Mouse (Mus musculus) B cell, adult 2 months (primary cell): ENCODE data around the gene Ptpn6.

Experiments
- DNase-seq, 2 experiments: peaks; one replicate each; pipeline ENCODE4 v3.0.0; 2022

The Ptpn6 gene

DNA sequence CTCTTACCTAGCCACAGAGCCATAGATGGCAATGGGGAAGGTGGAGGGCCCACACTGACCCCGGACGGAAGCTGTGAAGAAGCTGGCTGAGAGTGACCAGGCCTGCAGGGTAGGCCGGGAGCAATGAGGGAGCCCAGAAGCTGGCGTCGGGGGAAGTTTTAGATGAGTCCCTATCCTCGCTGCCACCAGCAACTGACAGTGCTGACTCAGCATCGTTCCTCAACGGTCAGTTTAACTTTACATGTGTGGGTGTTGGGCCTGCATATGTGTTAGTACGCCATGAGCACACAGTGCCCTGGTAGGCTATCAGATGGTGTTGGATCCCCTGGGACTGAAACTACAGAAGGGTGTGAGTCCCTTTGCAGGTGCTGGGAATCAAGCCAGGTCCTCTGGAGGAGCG is 14.0 kb downstream of the Ptpn6 start:
- no peak for DNase-seq

- peak; percentile 65 to 66 for DNase-seq
Observed at GRCm38 (mm10) chr6:124723541-124723940, 15.0 kb downstream of the Ptpn6 start.

GRCm38 (mm10) chr6:124722876-124723473 is 15.5 kb downstream of the Ptpn6 start:
- DNase-seq, result peak; percentile 33 to 37

- DNase-seq, result peak; percentile 72 to 74
Observed at GRCm38 (mm10) chr6:124720904-124721303, 17.6 kb downstream of the Ptpn6 start.

- no peak for DNase-seq
Observed at GRCm38 (mm10) chr6:124719354-124719978, 19.0 kb downstream of the Ptpn6 start.

- no peak for DNase-seq
Observed at GRCm38 (mm10) chr6:124718703-124719102, 19.8 kb downstream of the Ptpn6 start.

- DNase-seq, result no peak
Observed at GRCm38 (mm10) chr6:124717968-124718367, 20.5 kb downstream of the Ptpn6 start.

GRCm38 (mm10) chr6:124716864-124717490 is 21.5 kb downstream of the Ptpn6 start:
- DNase-seq, result peak; percentile 71

- no peak for DNase-seq
Observed at GRCm38 (mm10) chr6:124712918-124713317, 25.6 kb downstream of the Ptpn6 start.

DNA sequence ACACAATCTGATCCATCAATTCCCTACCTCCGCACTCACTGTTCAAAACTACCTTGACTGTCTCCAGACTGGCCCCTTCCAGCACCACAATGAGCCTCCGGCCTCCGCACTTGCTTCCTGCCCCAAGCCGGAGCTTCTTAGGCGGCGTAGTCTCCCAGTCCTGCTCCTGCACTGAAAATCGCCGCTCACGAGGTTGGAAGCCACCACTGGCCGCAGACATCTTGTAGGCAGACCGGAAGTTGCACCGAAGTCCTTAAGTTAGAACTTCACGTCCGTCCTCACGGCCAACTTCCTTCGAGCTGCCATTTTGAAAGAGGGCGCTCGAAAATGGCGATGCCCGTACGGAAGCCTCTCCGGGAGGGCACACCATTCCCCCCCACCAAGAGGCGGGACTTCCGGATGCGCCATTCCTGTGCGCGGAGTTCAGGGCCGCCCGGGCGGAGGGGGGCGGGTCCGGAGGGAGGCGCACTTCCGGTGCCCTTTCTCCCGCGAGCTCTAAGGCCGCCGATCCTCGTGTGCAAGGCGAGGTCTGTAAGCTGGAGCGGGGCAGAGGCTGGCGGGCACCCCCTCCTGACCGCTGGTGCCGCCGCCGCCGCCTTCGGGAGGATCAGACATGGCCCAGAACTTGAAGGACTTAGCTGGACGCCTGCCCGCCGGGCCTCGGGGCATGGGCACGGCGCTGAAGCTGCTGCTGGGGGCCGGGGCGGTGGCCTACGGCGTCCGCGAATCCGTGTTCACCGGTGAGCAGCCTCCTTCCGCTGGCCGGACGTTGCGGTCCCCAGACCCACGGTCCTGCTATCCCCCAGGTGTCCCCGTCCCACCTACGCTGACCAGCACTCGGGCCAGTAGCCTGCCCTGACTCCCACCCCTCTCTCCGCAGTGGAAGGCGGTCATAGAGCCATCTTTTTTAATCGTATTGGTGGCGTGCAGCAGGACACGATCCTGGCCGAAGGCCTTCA is 26.4 kb downstream of the Ptpn6 start, which contains the start of the genes Emg1 and Phb2:
Gene Emg1, minus strand, starts transcription at position 355 of the 959 bp plus-strand sequence.
Gene Phb2, plus strand, starts transcription at position 513 of the 959 bp plus-strand sequence.
- peak; percentile 99 for DNase-seq

GRCm38 (mm10) chr6:124708289-124708889 is 30.1 kb downstream of the Ptpn6 start:
- no peak for DNase-seq

GRCm38 (mm10) chr6:124706061-124706627 is 32.4 kb downstream of the Ptpn6 start:
- no peak for DNase-seq

- no peak for DNase-seq
Observed at GRCm38 (mm10) chr6:124704417-124704816, 34.1 kb downstream of the Ptpn6 start.

- DNase-seq, result no peak
Observed at GRCm38 (mm10) chr6:124703789-124704188, 34.7 kb downstream of the Ptpn6 start.

GRCm38 (mm10) chr6:124702784-124703103 is 35.8 kb downstream of the Ptpn6 start:
- peak; percentile 86 to 88 for DNase-seq

DNA sequence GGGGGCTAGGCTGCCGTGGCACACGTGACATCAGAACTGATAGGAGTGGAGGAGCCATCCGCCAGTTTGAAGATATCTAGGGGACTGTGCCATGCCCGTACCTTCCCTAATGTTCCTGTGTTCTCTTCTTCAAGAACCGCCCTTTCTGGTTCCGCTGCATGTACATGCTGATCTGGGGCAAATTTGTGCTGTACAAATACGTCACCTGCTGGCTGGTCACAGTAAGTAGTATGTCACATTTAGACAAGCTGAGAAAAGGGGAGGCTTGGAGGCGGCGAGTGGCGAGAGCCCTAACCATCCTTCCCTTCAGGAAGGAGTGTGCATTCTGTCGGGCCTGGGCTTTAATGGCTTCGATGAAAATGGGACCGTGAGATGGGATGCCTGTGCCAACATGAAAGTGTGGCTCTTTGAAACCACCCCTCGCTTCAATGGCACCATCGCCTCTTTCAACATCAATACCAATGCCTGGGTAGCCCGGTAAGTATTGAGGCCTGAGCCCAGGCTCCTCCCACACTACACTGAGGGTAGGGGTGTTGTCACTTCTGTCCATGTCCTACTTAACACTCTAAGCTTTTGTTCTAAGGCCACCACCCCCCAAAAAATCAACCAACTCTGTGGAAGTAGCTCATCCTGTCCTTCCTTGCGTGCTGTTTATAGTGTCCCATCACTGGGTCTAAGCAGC is 36.3 kb downstream of the Ptpn6 start:
- DNase-seq, result no peak

DNA sequence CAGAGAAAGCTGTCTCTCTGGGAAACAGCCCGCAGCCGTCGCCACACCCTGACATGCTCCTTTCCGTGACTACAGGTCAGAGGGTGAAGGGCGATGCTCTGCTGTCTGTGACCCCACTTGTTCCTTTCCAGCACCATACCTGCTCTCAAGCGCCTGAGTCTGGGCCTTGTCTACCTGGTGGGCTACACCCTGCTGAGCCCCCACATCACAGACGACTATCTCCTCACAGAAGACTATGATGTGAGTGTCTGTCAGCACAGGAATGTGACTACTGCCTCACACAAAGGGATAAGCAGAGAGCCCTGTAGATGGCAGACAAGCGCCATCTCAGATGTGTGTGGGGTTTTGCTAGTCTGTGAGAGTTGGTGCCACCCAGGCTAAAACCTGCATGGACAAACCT is 37.2 kb downstream of the Ptpn6 start:
- peak; percentile 60 to 62 for DNase-seq

DNA sequence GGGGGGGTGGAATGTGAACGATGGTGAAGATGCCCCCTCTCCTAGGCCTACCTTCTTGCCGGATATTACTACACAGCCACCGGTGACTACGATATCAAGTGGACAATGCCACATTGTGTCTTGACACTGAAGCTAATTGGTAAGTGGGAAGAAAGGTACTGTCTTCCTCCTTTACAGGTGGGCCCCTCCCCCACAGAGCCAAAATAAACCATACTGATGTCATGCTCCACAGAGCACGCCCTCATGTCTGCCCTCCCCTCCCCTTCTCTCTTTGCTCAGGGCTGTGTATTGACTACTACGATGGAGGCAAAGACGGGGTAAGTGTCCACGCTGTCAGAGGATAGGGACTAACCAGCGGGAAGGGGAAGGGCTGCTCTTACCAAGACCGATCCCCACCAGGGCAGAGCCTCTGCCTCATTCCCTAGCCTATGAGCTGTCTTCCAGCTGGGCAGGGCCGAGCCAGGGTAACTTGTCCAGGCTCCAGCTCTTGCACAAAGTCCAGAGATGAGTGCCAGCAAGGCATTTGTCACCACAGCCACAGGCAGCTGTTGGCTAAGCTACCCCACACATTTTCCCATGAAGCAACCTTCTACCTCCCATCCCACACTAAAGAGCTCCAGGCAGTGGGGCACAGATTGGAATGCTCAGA is 38.4 kb downstream of the Ptpn6 start:
- DNase-seq, result no peak

GRCm38 (mm10) chr6:124699366-124699765 is 39.1 kb downstream of the Ptpn6 start:
- DNase-seq, result no peak

- no peak for DNase-seq
Observed at GRCm38 (mm10) chr6:124698751-124699150, 39.8 kb downstream of the Ptpn6 start.
